12 mouse cellular contexts compared by ENCODE assay signal in genomic region chrX:109127551-109128088, GRCm38 (mm10). TPM values are rescaled to one million over a fixed set of nuclear protein-coding genes. Genes with fewer than 3 reads are reported as not detected.
A peak's percentile ranks its signal among the peaks of the same experiment; 100 is the strongest.
DNase-seq lines count a peak whose midpoint lies in the region; ATAC-seq and TF ChIP-seq lines count a peak whose summit lies in the region.
"Had no signal": no experiment of that assay in that cellular context is flagged by ENCODE, and none has a peak within 500 bp of the region (broad histone marks: within the 10 kb centered on the region; RNA-seq: fewer than 3 reads in every experiment).

No protein-coding gene starts in this region.

- no peaks in the 10 kb centered on the region for H3K27me3 ChIP-seq in embryonic facial prominence, embryonic 14.5 days (replicated peaks; ENCODE audit: control insufficient read depth, insufficient read depth, low read length)
- no peaks in the 10 kb centered on the region for H3K27me3 ChIP-seq in embryonic facial prominence, embryonic 10.5 days (replicated peaks; ENCODE audit: low read depth, poor library complexity, severe bottlenecking)
- H3K27me3 ChIP-seq in limb, embryonic 13.5 days = no peaks in the 10 kb centered on the region
- no peaks in the 10 kb centered on the region for H3K27me3 ChIP-seq in limb, embryonic 10.5 days (ENCODE audit: low read depth, poor library complexity, severe bottlenecking)
- no peaks in the 10 kb centered on the region for H3K27me3 ChIP-seq in limb, embryonic 14.5 days (ENCODE audit: control insufficient read depth, insufficient read depth, low read length)
- no peaks in the 10 kb centered on the region for H3K27me3 ChIP-seq in forebrain, postnatal 0 days (ENCODE audit: insufficient read depth, low read length)
- H3K27me3 ChIP-seq: forebrain, embryonic 12.5 days had no signal

- H3K4me2 ChIP-seq in embryonic facial prominence, embryonic 14.5 days (ENCODE audit: low read depth, low read length) = no peak overlapping the region
- H3K4me2 ChIP-seq in limb, embryonic 13.5 days (replicated peaks) = no peak overlapping the region
- no peak overlapping the region for H3K4me2 ChIP-seq in limb, embryonic 14.5 days (replicated peaks; ENCODE audit: low read depth, low read length, severe bottlenecking)
- no peak overlapping the region for H3K4me2 ChIP-seq in forebrain, postnatal 0 days (ENCODE audit: low read depth)
- H3K4me2 ChIP-seq: forebrain, embryonic 12.5 days had no signal

- ATAC-seq in embryonic facial prominence, embryonic 14.5 days (ENCODE audit: low read depth) = no peak
- ATAC-seq in limb, embryonic 13.5 days (ENCODE audit: low FRiP score, low read depth) = peak; percentile 44; the same call in 1 of the 2 replicates
- ATAC-seq in limb, embryonic 14.5 days (ENCODE audit: low FRiP score, low read depth) = peak; percentile 57
- ATAC-seq in forebrain, postnatal 0 days = no peak

- H3K4me1 ChIP-seq in embryonic facial prominence, embryonic 14.5 days (ENCODE audit: control insufficient read depth, insufficient read depth, low read length) = no peaks in the 10 kb centered on the region
- no peaks in the 10 kb centered on the region for H3K4me1 ChIP-seq in embryonic facial prominence, embryonic 10.5 days
- H3K4me1 ChIP-seq in limb, embryonic 13.5 days = 0 out of 2 replicates have a peak, but pooled peaks cover 3% of the 10 kb centered on the region
- no peaks in the 10 kb centered on the region for H3K4me1 ChIP-seq in limb, embryonic 10.5 days
- no peaks in the 10 kb centered on the region for H3K4me1 ChIP-seq in limb, embryonic 14.5 days (ENCODE audit: control insufficient read depth, insufficient read depth, low read length)
- no peaks in the 10 kb centered on the region for H3K4me1 ChIP-seq in forebrain, postnatal 0 days (ENCODE audit: insufficient read depth)
- H3K4me1 ChIP-seq: forebrain, embryonic 12.5 days had no signal

- peak; percentile 37 for DNase-seq in embryonic facial prominence, embryonic 14.5 days (ENCODE audit: low spot score)
- no peak for DNase-seq in embryonic facial prominence, embryonic 10.5 days (ENCODE audit: low spot score)
- DNase-seq in limb, embryonic 10.5 days (ENCODE audit: low spot score) = no peak
- peak; percentile 9 for DNase-seq in limb, embryonic 14.5 days (ENCODE audit: low spot score)
- DNase-seq in lung, postnatal 4 days = peak; percentile 24 to 29
- no peak for DNase-seq in forebrain, postnatal 0 days
- no peak for DNase-seq in thymus, adult 18-20 months
- DNase-seq: adrenal gland, adult 8-10 months; cerebellum, postnatal 10 days; right cerebral cortex, postnatal 25 days had no signal

- H3K4me3 ChIP-seq in embryonic facial prominence, embryonic 14.5 days (ENCODE audit: low read depth, low read length) = no peak overlapping the region
- no peak overlapping the region for H3K4me3 ChIP-seq in embryonic facial prominence, embryonic 10.5 days
- no peak overlapping the region for H3K4me3 ChIP-seq in limb, embryonic 13.5 days
- H3K4me3 ChIP-seq in limb, embryonic 10.5 days = no peak overlapping the region
- no peak overlapping the region for H3K4me3 ChIP-seq in limb, embryonic 14.5 days (replicated peaks; ENCODE audit: low read length)
- no peak overlapping the region for H3K4me3 ChIP-seq in forebrain, postnatal 0 days (ENCODE audit: low read depth, low read length)
- H3K4me3 ChIP-seq: forebrain, embryonic 12.5 days had no signal

- 60% methylated on average over 7 of the region's 7 CpGs for WGBS in embryonic facial prominence, embryonic 14.5 days
- WGBS in embryonic facial prominence, embryonic 10.5 days = 83% methylated on average over 7 of the region's 7 CpGs
- WGBS in limb, embryonic 13.5 days = 62% methylated on average over 7 of the region's 7 CpGs
- 86% methylated on average over 7 of the region's 7 CpGs for WGBS in limb, embryonic 10.5 days
- 48% methylated on average over 7 of the region's 7 CpGs for WGBS in limb, embryonic 14.5 days
- WGBS in forebrain, postnatal 0 days = 64% methylated on average over 7 of the region's 7 CpGs

- no peak overlapping the region for H3K27ac ChIP-seq in embryonic facial prominence, embryonic 14.5 days (replicated peaks; ENCODE audit: low read depth, low read length)
- H3K27ac ChIP-seq in embryonic facial prominence, embryonic 10.5 days (replicated peaks) = no peak overlapping the region
- H3K27ac ChIP-seq in limb, embryonic 13.5 days = no peak overlapping the region
- no peak overlapping the region for H3K27ac ChIP-seq in limb, embryonic 10.5 days
- no peak overlapping the region for H3K27ac ChIP-seq in limb, embryonic 14.5 days (replicated peaks; ENCODE audit: low read depth, low read length)
- H3K27ac ChIP-seq in forebrain, postnatal 0 days (ENCODE audit: low read depth, low read length) = no peak overlapping the region
- H3K27ac ChIP-seq: forebrain, embryonic 12.5 days had no signal

- no peaks in the 10 kb centered on the region for H3K36me3 ChIP-seq in embryonic facial prominence, embryonic 14.5 days (ENCODE audit: control insufficient read depth, insufficient read depth, low read length)
- H3K36me3 ChIP-seq in embryonic facial prominence, embryonic 10.5 days (replicated peaks) = no peaks in the 10 kb centered on the region
- no peaks in the 10 kb centered on the region for H3K36me3 ChIP-seq in limb, embryonic 13.5 days
- no peaks in the 10 kb centered on the region for H3K36me3 ChIP-seq in limb, embryonic 10.5 days
- H3K36me3 ChIP-seq in limb, embryonic 14.5 days (ENCODE audit: control insufficient read depth, insufficient read depth, low read length) = no peaks in the 10 kb centered on the region
- no peaks in the 10 kb centered on the region for H3K36me3 ChIP-seq in forebrain, postnatal 0 days (ENCODE audit: insufficient read depth)
- H3K36me3 ChIP-seq: forebrain, embryonic 12.5 days had no signal

- H3K9me3 ChIP-seq in embryonic facial prominence, embryonic 14.5 days (ENCODE audit: control insufficient read depth, low read length) = no peaks in the 10 kb centered on the region
- H3K9me3 ChIP-seq in embryonic facial prominence, embryonic 10.5 days = no peaks in the 10 kb centered on the region
- H3K9me3 ChIP-seq in limb, embryonic 13.5 days = no peaks in the 10 kb centered on the region
- H3K9me3 ChIP-seq in limb, embryonic 10.5 days (replicated peaks) = no peaks in the 10 kb centered on the region
- H3K9me3 ChIP-seq in limb, embryonic 14.5 days (ENCODE audit: control insufficient read depth, low read length) = no peaks in the 10 kb centered on the region
- H3K9me3 ChIP-seq in forebrain, postnatal 0 days (ENCODE audit: low read length) = no peaks in the 10 kb centered on the region
- H3K9me3 ChIP-seq: forebrain, embryonic 12.5 days had no signal

- H3K9ac ChIP-seq in embryonic facial prominence, embryonic 14.5 days (ENCODE audit: low read depth, low read length) = no peak overlapping the region
- H3K9ac ChIP-seq in limb, embryonic 13.5 days = no peak overlapping the region
- H3K9ac ChIP-seq in limb, embryonic 14.5 days (ENCODE audit: low read depth, low read length, severe bottlenecking) = no peak overlapping the region
- no peak overlapping the region for H3K9ac ChIP-seq in forebrain, postnatal 0 days
- H3K9ac ChIP-seq: forebrain, embryonic 12.5 days had no signal

- no peak for TF ChIP-seq POLR2A in limb, embryonic 14.5 days (IDR thresholded peaks at IDR 0.05; ENCODE audit: borderline replicate concordance, extremely low read depth, insufficient read depth, insufficient read length)

- TF ChIP-seq CTCF in forebrain, postnatal 0 days (IDR thresholded peaks at IDR 0.05; ENCODE audit: low read depth) = no peak

RNA-seq across cellular contexts. Expression of gene Sh3bgrl, which starts 32.5 kb away (rescaled TPM):
- polyA plus RNA-seq in embryonic facial prominence, embryonic 14.5 days (2014; fragmentation: Nextera tagmentation; extraction: Ambion mirVana) = 88.5 and 102 TPM in 2 replicates
- polyA plus RNA-seq in embryonic facial prominence, embryonic 10.5 days (2016; fragmentation: Nextera tagmentation; extraction: Ambion mirVana) = 137 and 147 TPM in 2 replicates
- polyA plus RNA-seq in limb, embryonic 13.5 days (2015; fragmentation: Nextera tagmentation; extraction: Ambion mirVana) = 163 and 168 TPM in 2 replicates
- 107 and 140 TPM in 2 replicates for polyA plus RNA-seq in limb, embryonic 10.5 days (2016; fragmentation: Nextera tagmentation; extraction: Ambion mirVana)
- 59.9 and 69.0 TPM in 2 replicates for polyA plus RNA-seq in limb, embryonic 14.5 days (2012; rRNA removed)
- polyA plus RNA-seq in limb, embryonic 14.5 days (2014; fragmentation: Nextera tagmentation; extraction: Ambion mirVana) = 89.3 and 109 TPM in 2 replicates
- 190 and 193 TPM in 2 replicates for total RNA-seq in forebrain, postnatal 0 days (2014; rRNA removed)
- 78.2 and 213 TPM in 2 replicates for polyA plus RNA-seq in forebrain, postnatal 0 days (2015; fragmentation: Nextera tagmentation; extraction: Ambion mirVana)

Comparison
In these comparisons a context has a peak if more than half of its experiments do, and no peak if none do; other contexts are left out.
1. DNase-seq: peak in embryonic facial prominence, embryonic 14.5 days (single experiment), limb, embryonic 14.5 days (single experiment) and lung, postnatal 4 days (2 of 2); none in embryonic facial prominence, embryonic 10.5 days (single experiment), limb, embryonic 10.5 days (single experiment), forebrain, postnatal 0 days (single experiment) and thymus, adult 18-20 months (0 of 2).
2. ATAC-seq: peak in limb, embryonic 13.5 days (single experiment) and limb, embryonic 14.5 days (single experiment); none in embryonic facial prominence, embryonic 14.5 days (single experiment) and forebrain, postnatal 0 days (single experiment).